Comparison of ENCODE assay signal across 8 mouse cellular contexts in genomic region chr6:23840001-23840400, GRCm38 (mm10). TPM values are rescaled to one million over a fixed set of nuclear protein-coding genes. Genes with fewer than 3 reads are reported as not detected.
DNase-seq lines count a peak whose midpoint lies in the region; ATAC-seq and TF ChIP-seq lines count a peak whose summit lies in the region.

No protein-coding gene starts in this region.

- no peak overlapping the region for H3K27ac ChIP-seq in embryonic facial prominence, embryonic 14.5 days (replicated peaks; ENCODE audit: low read depth, low read length)
- H3K27ac ChIP-seq in hindbrain, embryonic 16.5 days (ENCODE audit: low read depth, low read length) = no peak overlapping the region
- H3K27ac ChIP-seq in liver, embryonic 14.5 days = no peak overlapping the region
- no peak overlapping the region for H3K27ac ChIP-seq in olfactory bulb, adult 2 months (ENCODE audit: insufficient read depth, low read depth, low read length)

- peak overlapping the region; percentile 90 for H3K4me2 ChIP-seq in embryonic facial prominence, embryonic 14.5 days (ENCODE audit: low read depth, low read length)
- H3K4me2 ChIP-seq in hindbrain, embryonic 16.5 days (ENCODE audit: low read length) = peak overlapping the region; percentile 89
- peak overlapping the region; percentile 58 for H3K4me2 ChIP-seq in liver, embryonic 14.5 days (ENCODE audit: low read depth)

- H3K9me3 ChIP-seq in embryonic facial prominence, embryonic 14.5 days (ENCODE audit: control insufficient read depth, low read length) = no peaks in the 10 kb centered on the region
- no peaks in the 10 kb centered on the region for H3K9me3 ChIP-seq in hindbrain, embryonic 16.5 days (ENCODE audit: control insufficient read depth, low read length)
- no peaks in the 10 kb centered on the region for H3K9me3 ChIP-seq in liver, embryonic 14.5 days (ENCODE audit: control insufficient read depth, low read length)

- no peak for ATAC-seq in embryonic facial prominence, embryonic 14.5 days (ENCODE audit: low read depth)
- ATAC-seq in hindbrain, embryonic 16.5 days = peak; percentile 57; the same call in 1 of the 2 replicates
- no peak for ATAC-seq in liver, embryonic 14.5 days (ENCODE audit: insufficient read depth)

- no peak for TF ChIP-seq CTCF in liver, embryonic 14.5 days (IDR thresholded peaks at IDR 0.05; ENCODE audit: low read depth)
- no peak for TF ChIP-seq CTCF in olfactory bulb, adult 2 months (IDR thresholded peaks at IDR 0.05; ENCODE audit: insufficient read depth, low read depth, low read length)

- no peaks in the 10 kb centered on the region for H3K36me3 ChIP-seq in embryonic facial prominence, embryonic 14.5 days (ENCODE audit: control insufficient read depth, insufficient read depth, low read length)
- no peaks in the 10 kb centered on the region for H3K36me3 ChIP-seq in hindbrain, embryonic 16.5 days (ENCODE audit: control insufficient read depth, insufficient read depth, low read length)
- H3K36me3 ChIP-seq in liver, embryonic 14.5 days (replicated peaks; ENCODE audit: control insufficient read depth, insufficient read depth, low read depth) = no peaks in the 10 kb centered on the region

- peaks cover 33% of the 10 kb centered on the region for H3K27me3 ChIP-seq in embryonic facial prominence, embryonic 14.5 days (replicated peaks; ENCODE audit: control insufficient read depth, insufficient read depth, low read length)
- no peaks in the 10 kb centered on the region; the same call in 1 of the 2 replicates for H3K27me3 ChIP-seq in hindbrain, embryonic 16.5 days (replicated peaks; ENCODE audit: control insufficient read depth, insufficient read depth, low read length)
- H3K27me3 ChIP-seq in liver, embryonic 14.5 days (ENCODE audit: control insufficient read depth, insufficient read depth, low read length) = peaks cover 22% of the 10 kb centered on the region

- peak; percentile 3 to 5 for DNase-seq in urinary bladder, postnatal 36 days (ENCODE audit: low spot score in 2 of 2)
- no peak for DNase-seq in urinary bladder, adult 2 months (ENCODE audit: low spot score)
- peak; percentile 51 for DNase-seq in embryonic facial prominence, embryonic 14.5 days (ENCODE audit: low spot score)
- DNase-seq in liver, embryonic 14.5 days (ENCODE audit: low read depth in 3 of 3, low spot score in 3 of 3) = no peak
- DNase-seq in thymus, postnatal 36 days = no peak
- DNase-seq in layer of hippocampus, postnatal 10 days (ENCODE audit: low spot score in 2 of 2) = no peak

- H3K9ac ChIP-seq in embryonic facial prominence, embryonic 14.5 days (ENCODE audit: low read depth, low read length) = peak overlapping the region; percentile 68; the same call in 1 of the 2 replicates
- no peak overlapping the region for H3K9ac ChIP-seq in hindbrain, embryonic 16.5 days (ENCODE audit: low read depth, low read length)
- no peak overlapping the region for H3K9ac ChIP-seq in liver, embryonic 14.5 days (replicated peaks)

- no peaks in the 10 kb centered on the region for H3K4me1 ChIP-seq in embryonic facial prominence, embryonic 14.5 days (ENCODE audit: control insufficient read depth, insufficient read depth, low read length)
- H3K4me1 ChIP-seq in hindbrain, embryonic 16.5 days (ENCODE audit: control insufficient read depth, insufficient read depth, low read depth, low read length) = no peaks in the 10 kb centered on the region
- no peaks in the 10 kb centered on the region for H3K4me1 ChIP-seq in liver, embryonic 14.5 days (replicated peaks; ENCODE audit: control insufficient read depth in 2 of 2, insufficient read depth in 2 of 2, low read length in 1 of 2)
- H3K4me1 ChIP-seq in olfactory bulb, adult 2 months (ENCODE audit: control insufficient read depth, insufficient read depth, low read length) = peaks cover 8% of the 10 kb centered on the region; the same call in 1 of the 2 replicates

- peak overlapping the region; percentile 66 for H3K4me3 ChIP-seq in embryonic facial prominence, embryonic 14.5 days (ENCODE audit: low read depth, low read length)
- H3K4me3 ChIP-seq in hindbrain, embryonic 16.5 days (ENCODE audit: low read length) = peak overlapping the region; percentile 74
- peak overlapping the region; percentile 13 to 51; a peak in 2 of 4 replicates for H3K4me3 ChIP-seq in liver, embryonic 14.5 days (ENCODE audit: insufficient read depth in 1 of 2, low read depth in 2 of 2, low read length in 2 of 2)
- H3K4me3 ChIP-seq in olfactory bulb, adult 2 months (ENCODE audit: insufficient read depth, low read depth, low read length) = peak overlapping the region; percentile 73; the same call in 1 of the 2 replicates

- no peak for TF ChIP-seq POLR2A in olfactory bulb, adult 2 months (IDR thresholded peaks at IDR 0.05; ENCODE audit: insufficient read depth, low read depth, low read length)

- no peak for TF ChIP-seq EP300 in liver, embryonic 14.5 days (IDR thresholded peaks at IDR 0.05; ENCODE audit: low read depth)

- 2% methylated on average over 15 of the region's 15 CpGs for WGBS in embryonic facial prominence, embryonic 14.5 days
- WGBS in hindbrain, embryonic 16.5 days = under 1% methylated on average over 15 of the region's 15 CpGs
- 3% methylated on average over 15 of the region's 15 CpGs for WGBS in liver, embryonic 14.5 days (ENCODE audit: insufficient replicate concordance)
- 1% methylated on average over 15 of the region's 15 CpGs for WGBS in olfactory bulb, adult 2 months

RNA-seq across cellular contexts. Expression of gene Cadps2, which starts 0.8 kb away (rescaled TPM):
- polyA plus RNA-seq in urinary bladder, adult 2 months (2012; rRNA removed) = 7.1 and 7.2 TPM in 2 replicates
- polyA plus RNA-seq in embryonic facial prominence, embryonic 14.5 days (2014; fragmentation: Nextera tagmentation; extraction: Ambion mirVana) = 7.2 TPM in 2 replicates
- polyA plus RNA-seq in hindbrain, embryonic 16.5 days (2015; fragmentation: Nextera tagmentation; extraction: Ambion mirVana) = 12.0 and 12.4 TPM in 2 replicates
- 0.05 and 0.07 TPM in 2 replicates for polyA plus RNA-seq in liver, embryonic 14.5 days (2012; rRNA removed)
- polyA plus RNA-seq in liver, embryonic 14.5 days (2014; fragmentation: Nextera tagmentation; extraction: Ambion mirVana) = 0.05 and 0.11 TPM in 2 replicates
- not detected in 2 replicates for polyA plus RNA-seq in olfactory bulb, adult 2 months (2012; ENCODE audit: insufficient read depth, insufficient read length, low replicate concordance, missing spikeins)
- 10 to 100 TPM; 79.1 to 83.7 TPM for total RNA-seq in layer of hippocampus, postnatal 10 days (2021)

Comparison
In these comparisons a context has a peak if more than half of its experiments do, and no peak if none do; other contexts are left out.
1. DNase-seq: peak in urinary bladder, postnatal 36 days (2 of 2) and embryonic facial prominence, embryonic 14.5 days (single experiment); none in urinary bladder, adult 2 months (single experiment), liver, embryonic 14.5 days (0 of 3), thymus, postnatal 36 days (0 of 2) and layer of hippocampus, postnatal 10 days (0 of 2).
2. Peak in every context shown above with its lines, with median percentiles within 50 percentile points of each other: H3K4me2 ChIP-seq and H3K4me3 ChIP-seq.